Mouse (Mus musculus) heart, postnatal 0 days (tissue): Measurements from ENCODE around the gene Fbxo10. TPM values are rescaled to one million over a fixed set of nuclear protein-coding genes. Genes with fewer than 3 reads are reported as not detected.

Experiments
- ATAC-seq: fragments of 200-750 bp; cut with Nextera tagmentation; 2 replicates; pipeline ENCODE4 v1.8.0; 2017; ENCODE audit warnings: low read depth, moderate number of reproducible peaks, moderate library complexity; ENCODE audit not compliant: insufficient read depth
- DNase-seq: peaks from one replicate; pipeline ENCODE4 v3.0.0-alpha.2; 2016; ENCODE audit warnings: low spot score
- H3K27ac ChIP-seq: fragments of 300-500 bp; sonication (generic); 2 replicates; pipeline ENCODE4 v1.5.1; 2014; ENCODE audit warnings: low read depth, mild to moderate bottlenecking
- H3K27me3 ChIP-seq: fragments of 300-500 bp; sonication (generic); 2 replicates; pipeline ENCODE4 v1.6.1; 2014; ENCODE audit warnings: low read length, mixed read lengths; ENCODE audit not compliant: control insufficient read depth, insufficient read depth
- H3K36me3 ChIP-seq: fragments of 300-500 bp; sonication (generic); replicated peaks from 2 replicates; pipeline ENCODE4 v1.6.1; 2014; ENCODE audit warnings: low read length, mixed read lengths; ENCODE audit not compliant: control insufficient read depth, insufficient read depth
- H3K4me1 ChIP-seq: fragments of 300-500 bp; sonication (generic); 2 replicates; pipeline ENCODE4 v1.6.1; 2014; ENCODE audit warnings: antibody characterized with exemption; ENCODE audit not compliant: control insufficient read depth, insufficient read depth
- H3K4me2 ChIP-seq: fragments of 300-500 bp; sonication (generic); 2 replicates; pipeline ENCODE4 v1.6.1; 2014; ENCODE audit warnings: low read depth, mild to moderate bottlenecking, low read length, moderate library complexity
- H3K4me3 ChIP-seq: fragments of 300-500 bp; sonication (generic); 2 replicates; pipeline ENCODE4 v1.5.1; 2014; ENCODE audit warnings: low read depth, low read length
- H3K9ac ChIP-seq: fragments of 300-500 bp; sonication (generic); replicated peaks from 2 replicates; pipeline ENCODE4 v1.6.1; 2014; ENCODE audit warnings: low read depth, low read length, mixed read lengths
- H3K9me3 ChIP-seq: fragments of 300-500 bp; sonication (generic); replicated peaks from 2 replicates; pipeline ENCODE4 v1.6.1; 2016; ENCODE audit warnings: low read length; ENCODE audit not compliant: control insufficient read depth
- CTCF ChIP-seq: IDR thresholded peaks from 2 replicates; pipeline ENCODE4 v1.5.1; 2016; ENCODE audit warnings: antibody characterized with exemption, control low read depth, low read depth
- EP300 ChIP-seq: IDR thresholded peaks from 2 replicates; pipeline ENCODE4 v1.6.1; 2016; ENCODE audit warnings: antibody characterized with exemption, low read depth
- WGBS: fragments of 180-500 bp; shearing (Covaris S2); extraction: QIAGEN DNeasy Blood & Tissue Kit; methylation state at CpG from one replicate; pipeline ENCODE4 v1.1.7; 2014; 5-methylcytosine and 5-hydroxymethylcytosine counted together
- polyA plus RNA-seq: library from polyadenylated mRNA; unstranded; fragments of >200 nt; fragmentation: Nextera tagmentation; extraction: Ambion mirVana; gene quantifications from 2 replicates; pipeline ENCODE4 v1.2.1, GENCODE M21; 2015
- total RNA-seq: library from RNA; depleted of rRNA; stranded (reverse); fragments of >200 nt; gene quantifications from 2 replicates; pipeline ENCODE4 v1.2.3, GENCODE M21; 2014; ENCODE audit warnings: low replicate concordance

Gene Fbxo10
- total and polyA plus RNA-seq, 2 experiments from 2014 or later = 11.9 to 23.0 TPM

- ATAC-seq (no peak), DNase-seq (no peak)
- TF ChIP-seq CTCF (no peak), EP300 (no peak)
- peak overlapping the region; percentile 82 for H3K27ac ChIP-seq
- peak overlapping the region; percentile 73 for H3K4me2 ChIP-seq
- no peaks in the 10 kb centered on the region for H3K9me3 ChIP-seq
- H3K9ac ChIP-seq = peak overlapping the region; percentile 83
- H3K4me1 ChIP-seq = peaks cover 8% of the 10 kb centered on the region
- whole genome bisulfite sequencing = 4% methylated on average over 4 of the region's 4 CpGs
- H3K27me3 ChIP-seq = no peaks in the 10 kb centered on the region
- peak overlapping the region; percentile 95 for H3K4me3 ChIP-seq
- peaks cover 23% of the 10 kb centered on the region for H3K36me3 ChIP-seq
Observed at GRCm38 (mm10) chr4:45107066-45107465, 22.7 kb upstream of the Fbxo10 start.

- no peaks in the 10 kb centered on the region for H3K27me3 ChIP-seq
- no peak for ATAC-seq
- peaks cover 25% of the 10 kb centered on the region for H3K36me3 ChIP-seq
- peak overlapping the region; percentile 73 for H3K4me2 ChIP-seq
- H3K27ac ChIP-seq = no peak overlapping the region
- H3K9ac ChIP-seq = peak overlapping the region; percentile 83; the same call in 1 of the 2 replicates
- TF ChIP-seq EP300 = no peak
- TF ChIP-seq CTCF = no peak; the same call in 1 of the 2 replicates
- 71% methylated on average over 5 of the region's 5 CpGs for WGBS
- H3K4me1 ChIP-seq = peaks cover 8% of the 10 kb centered on the region
- no peaks in the 10 kb centered on the region for H3K9me3 ChIP-seq
- peak overlapping the region; percentile 95 for H3K4me3 ChIP-seq
- DNase-seq = no peak
Observed at GRCm38 (mm10) chr4:45106409-45106808, 22.0 kb upstream of the Fbxo10 start.

GRCm38 (mm10) chr4:45097198-45097872, 12.9 kb upstream of the Fbxo10 start:
- DNase-seq (peak; percentile 76), ATAC-seq (peak; percentile 44; the same call in 1 of the 2 replicates)
- Histone ChIP-seq H3K4me3 (no peak overlapping the region), H3K27ac (no peak overlapping the region), H3K9me3 (no peaks in the 10 kb centered on the region), H3K4me2 (no peak overlapping the region), H3K9ac (no peak overlapping the region), H3K27me3 (no peaks in the 10 kb centered on the region), H3K36me3 (0 out of 2 replicates have a peak, but pooled peaks cover 10% of the 10 kb centered on the region), H3K4me1 (no peaks in the 10 kb centered on the region)
- TF ChIP-seq CTCF = peak; percentile 94
- TF ChIP-seq EP300 = no peak
- WGBS = 17% methylated on average over 7 of the region's 7 CpGs

GRCm38 (mm10) chr4:45084895-45085290, 489 bp upstream of the Fbxo10 start:
- H3K4me3 ChIP-seq = peak overlapping the region; percentile 80
- no peaks in the 10 kb centered on the region for H3K27me3 ChIP-seq
- H3K9me3 ChIP-seq = no peaks in the 10 kb centered on the region
- no peak for DNase-seq
- H3K4me2 ChIP-seq = peak overlapping the region; percentile 90
- peak overlapping the region; percentile 40 for H3K27ac ChIP-seq
- peak overlapping the region; percentile 81; the same call in 1 of the 2 replicates for H3K9ac ChIP-seq
- H3K4me1 ChIP-seq = peaks cover 15% of the 10 kb centered on the region; the same call in 1 of the 2 replicates
- WGBS = 37% methylated on average over 8 of the region's 8 CpGs
- no peaks in the 10 kb centered on the region for H3K36me3 ChIP-seq
- ATAC-seq = no peak
- TF ChIP-seq CTCF (no peak), EP300 (no peak)

GRCm38 (mm10) chr4:45083487-45083886, 917 bp downstream of the Fbxo10 start:
- peak overlapping the region; percentile 80 for H3K4me3 ChIP-seq
- 3% methylated on average over 8 of the region's 8 CpGs for WGBS
- no peaks in the 10 kb centered on the region for H3K36me3 ChIP-seq
- ATAC-seq = no peak
- H3K27me3 ChIP-seq = no peaks in the 10 kb centered on the region
- H3K4me2 ChIP-seq = peak overlapping the region; percentile 90
- H3K4me1 ChIP-seq = peaks cover 15% of the 10 kb centered on the region; the same call in 1 of the 2 replicates
- H3K27ac ChIP-seq = peak overlapping the region; percentile 69; the same call in 1 of the 2 replicates
- peak overlapping the region; percentile 81 for H3K9ac ChIP-seq
- no peak for DNase-seq
- H3K9me3 ChIP-seq = no peaks in the 10 kb centered on the region
- TF ChIP-seq CTCF (no peak), EP300 (no peak)
